Mouse (Mus musculus): ENCODE results near the gene Ptprr.

DNA sequence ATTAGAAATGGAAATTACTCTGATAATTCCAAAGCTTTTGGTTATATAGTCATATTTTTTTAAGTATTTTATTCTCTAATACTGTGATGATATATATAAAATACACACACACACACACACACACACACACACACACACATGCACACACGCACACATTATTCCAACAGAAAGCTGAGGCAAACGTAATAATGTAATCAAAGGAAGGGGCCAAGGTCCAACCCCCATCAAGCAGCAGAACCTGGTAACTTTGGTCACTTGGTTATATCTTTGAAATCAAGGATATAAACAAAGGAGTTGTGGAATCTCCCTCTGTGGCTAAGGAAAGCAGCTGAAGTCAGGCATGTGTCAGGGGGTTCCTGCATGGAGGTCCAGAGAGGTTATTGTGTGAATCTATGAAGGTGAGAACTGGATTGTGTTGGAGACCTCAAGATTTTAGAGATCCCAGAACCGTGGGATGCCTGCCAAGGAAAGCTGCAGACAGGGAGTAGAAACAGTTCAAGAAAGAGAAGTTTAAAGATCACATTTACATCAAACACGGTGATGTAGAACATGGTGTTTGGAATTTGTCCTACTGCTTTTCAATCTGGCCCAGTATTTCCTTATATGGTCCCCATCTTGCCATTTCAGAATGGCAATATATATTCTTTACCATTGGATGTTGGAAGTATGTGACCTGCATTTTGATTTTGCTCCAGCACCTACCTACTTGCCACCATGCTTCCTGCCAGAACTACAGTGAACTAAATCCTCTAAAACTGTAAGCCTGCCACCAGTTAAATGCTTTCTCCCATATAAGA lies 98.1 kb downstream of the Ptprr start:
- no peak for TF ChIP-seq CTCF (IDR thresholded peaks at IDR 0.05; ENCODE audit: control insufficient read depth, insufficient read depth, insufficient read length)
- no peak for TF ChIP-seq USF1 (IDR thresholded peaks at IDR 0.05; ENCODE audit: low read depth)
- TF ChIP-seq FOSL1 (IDR thresholded peaks at IDR 0.05; ENCODE audit: insufficient read depth, low read length, poor library complexity, severe bottlenecking), result no peak
- TF ChIP-seq CEBPB (IDR thresholded peaks at IDR 0.05; ENCODE audit: low read depth), result no peak
- TF ChIP-seq MYOG (IDR thresholded peaks at IDR 0.05; ENCODE audit: control insufficient read depth, extremely low read depth, insufficient read length), result no peak
- TF ChIP-seq MYOD1 (IDR thresholded peaks at IDR 0.05; ENCODE audit: control insufficient read depth, insufficient read length, low read depth), result no peak
